Mouse (Mus musculus) liver, postnatal 0 days (tissue): Measurements from ENCODE around the gene Mettl6.

Source experiments
- CTCF ChIP-seq: sonication (generic); IDR thresholded peaks from 2 replicates; pipeline ENCODE4 v1.5.1; 2016; ENCODE audit warnings: antibody characterized with exemption, low read depth
- EP300 ChIP-seq: IDR thresholded peaks from 2 replicates; pipeline ENCODE4 v1.6.1; 2016; ENCODE audit warnings: antibody characterized with exemption, low read depth, mild to moderate bottlenecking

DNA sequence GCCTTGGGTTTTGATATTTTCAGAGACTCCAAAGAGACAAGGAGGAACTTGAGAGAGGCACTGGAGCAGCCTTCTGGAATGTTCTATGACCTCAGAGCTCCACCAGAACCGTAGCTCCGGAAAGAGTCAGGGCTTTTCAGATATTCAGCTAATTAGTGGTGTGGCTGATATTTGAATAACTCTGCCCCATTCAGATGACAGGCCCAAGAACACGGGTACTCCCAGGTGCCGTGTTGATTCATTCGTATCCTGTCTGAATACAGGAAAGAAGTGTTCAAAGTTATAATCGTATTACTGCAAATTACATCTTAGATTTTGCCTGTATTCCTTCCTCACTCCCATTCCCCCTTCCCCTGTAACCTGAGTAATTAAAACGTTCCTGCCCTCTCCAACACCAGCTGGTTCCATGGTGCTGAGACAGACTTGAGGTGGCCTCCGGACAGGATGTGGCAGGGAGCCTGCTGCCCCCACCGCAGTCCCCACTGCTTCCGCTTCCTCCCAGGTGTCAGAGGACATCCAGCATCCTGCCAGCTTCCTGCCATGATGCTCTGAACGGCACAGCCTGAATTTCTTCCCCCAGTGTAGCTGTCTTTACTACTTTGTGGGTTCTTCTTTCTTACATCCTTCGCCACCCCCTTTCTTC lies 36.8 kb upstream of the Mettl6 start:
- no peak for TF ChIP-seq CTCF
- TF ChIP-seq EP300: no peak
